Mouse (Mus musculus): Measurements from ENCODE around the gene Rgsl1.
"Not testable (repeated sequence)": the region's sequence is repeated elsewhere in the genome, so short reads cannot be mapped to it uniquely, and the experiment has no call there.

The Rgsl1 gene

DNA sequence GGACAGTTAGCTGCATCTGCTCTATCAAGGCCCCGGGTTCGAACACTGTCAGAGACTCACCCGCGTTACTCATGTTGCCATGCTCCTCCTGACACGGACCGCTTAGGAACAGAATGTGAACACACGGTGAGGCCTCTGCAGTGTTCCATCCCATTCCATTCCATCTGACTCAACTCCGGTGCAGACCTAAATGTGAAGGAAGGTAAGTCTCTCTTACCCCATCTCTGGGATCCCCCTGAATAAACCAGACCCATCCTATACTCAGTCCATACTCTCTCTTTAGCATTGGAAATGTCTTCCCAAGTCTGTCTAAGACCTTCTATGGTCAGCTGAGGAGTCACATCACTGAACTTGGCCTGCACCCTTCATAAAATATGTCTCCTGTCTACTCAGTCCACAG lies at the start of gene Rgsl1:
Gene Rgsl1 (minus strand): TSS at position 101 of the 400 bp plus-strand sequence.
- DNase-seq (ENCODE audit: low spot score): no peak

GRCm38 (mm10) chr1:153891442-153891841 lies 47.5 kb upstream of the Rgsl1 start, which contains the start of gene Teddm1a:
Gene Teddm1a, plus strand, starts transcription at chr1:153891742.
- no peak for DNase-seq (ENCODE audit: low spot score)

GRCm38 (mm10) chr1:153890121-153890520 lies 46.2 kb upstream of the Rgsl1 start:
- no peak for DNase-seq (ENCODE audit: low spot score)

DNA sequence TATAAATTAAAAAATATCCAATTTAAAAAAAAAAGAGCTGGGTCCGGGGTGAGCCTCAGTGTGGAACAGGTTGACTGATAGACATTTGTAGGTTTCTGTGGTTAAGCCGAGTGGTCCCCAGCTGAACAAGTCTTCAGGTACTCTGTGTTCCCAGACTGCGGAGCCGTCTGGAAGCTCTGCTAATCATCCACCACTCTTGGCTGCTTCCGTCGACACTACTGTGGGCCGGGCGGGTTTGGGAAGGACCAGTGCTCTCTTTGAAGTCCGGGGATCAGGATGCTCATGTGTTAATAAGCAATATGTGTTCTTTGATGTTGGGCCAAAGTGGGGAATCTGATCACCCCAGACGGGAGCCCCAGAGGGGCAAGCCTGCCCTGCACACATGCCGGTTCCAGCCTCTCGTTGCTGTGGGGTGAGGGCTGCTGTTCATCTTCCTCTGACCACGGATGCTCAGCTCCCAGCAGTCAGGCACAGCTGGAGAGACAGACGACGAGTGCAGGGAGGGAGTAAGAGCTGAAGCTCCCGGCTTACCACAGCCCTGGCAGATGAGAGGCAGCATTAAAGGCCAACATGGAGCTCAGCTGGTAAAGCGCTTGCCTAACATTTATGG lies 42.2 kb upstream of the Rgsl1 start:
- no peak for DNase-seq (ENCODE audit: low spot score)

GRCm38 (mm10) chr1:153880391-153880790 lies 36.4 kb upstream of the Rgsl1 start:
- DNase-seq (ENCODE audit: low spot score): not testable (repeated sequence)

GRCm38 (mm10) chr1:153874045-153874444 lies 30.1 kb upstream of the Rgsl1 start, which contains the start of gene Teddm1b:
Gene Teddm1b, plus strand, starts transcription at chr1:153874345.
- no peak for DNase-seq (ENCODE audit: low spot score)

- DNase-seq (ENCODE audit: low spot score): no peak
Measured at GRCm38 (mm10) chr1:153855946-153856345, 12.0 kb upstream of the Rgsl1 start.

DNA sequence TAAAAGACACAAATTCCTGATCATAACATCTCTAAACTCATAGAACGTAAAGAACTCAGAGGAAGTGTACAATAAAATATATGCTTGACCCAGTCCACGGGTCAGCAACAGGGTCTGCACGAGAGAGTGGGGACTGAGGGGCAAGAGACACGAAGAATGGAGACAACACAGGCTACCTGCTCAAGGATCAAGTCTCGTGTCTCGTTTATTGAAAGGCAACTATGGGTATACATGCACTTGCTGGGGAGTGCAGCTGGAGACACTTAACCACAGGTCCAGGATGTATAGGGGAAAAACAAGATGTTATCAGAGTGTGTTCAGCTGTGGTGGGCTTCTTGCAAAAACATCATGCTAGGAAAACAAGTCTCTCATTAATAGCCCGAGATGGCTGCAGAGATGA lies 8.8 kb upstream of the Rgsl1 start:
- DNase-seq (ENCODE audit: low spot score): not testable (repeated sequence)

- DNase-seq (ENCODE audit: low spot score): peak; percentile 5
Measured at GRCm38 (mm10) chr1:153846867-153847266, 2.9 kb upstream of the Rgsl1 start.

DNA sequence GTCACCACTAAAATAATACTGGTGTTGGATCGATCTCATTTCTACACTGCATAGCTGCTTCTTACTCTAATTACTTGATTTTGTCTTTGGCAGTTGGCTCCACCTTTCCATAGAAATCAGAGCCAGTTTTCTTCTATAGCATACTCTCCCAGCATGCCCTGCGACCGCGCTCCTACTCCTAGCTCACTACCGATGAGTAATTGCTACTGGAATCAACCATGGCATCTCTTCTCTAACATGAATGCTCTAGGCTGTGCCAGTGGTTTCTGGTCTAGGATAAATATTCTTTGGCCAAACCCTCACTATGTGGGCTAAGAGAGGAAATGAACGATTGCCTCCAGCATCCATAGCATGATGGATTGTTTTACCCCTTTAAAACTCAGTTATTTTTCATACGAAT lies 2.5 kb upstream of the Rgsl1 start:
- DNase-seq (ENCODE audit: low spot score): no peak

DNA sequence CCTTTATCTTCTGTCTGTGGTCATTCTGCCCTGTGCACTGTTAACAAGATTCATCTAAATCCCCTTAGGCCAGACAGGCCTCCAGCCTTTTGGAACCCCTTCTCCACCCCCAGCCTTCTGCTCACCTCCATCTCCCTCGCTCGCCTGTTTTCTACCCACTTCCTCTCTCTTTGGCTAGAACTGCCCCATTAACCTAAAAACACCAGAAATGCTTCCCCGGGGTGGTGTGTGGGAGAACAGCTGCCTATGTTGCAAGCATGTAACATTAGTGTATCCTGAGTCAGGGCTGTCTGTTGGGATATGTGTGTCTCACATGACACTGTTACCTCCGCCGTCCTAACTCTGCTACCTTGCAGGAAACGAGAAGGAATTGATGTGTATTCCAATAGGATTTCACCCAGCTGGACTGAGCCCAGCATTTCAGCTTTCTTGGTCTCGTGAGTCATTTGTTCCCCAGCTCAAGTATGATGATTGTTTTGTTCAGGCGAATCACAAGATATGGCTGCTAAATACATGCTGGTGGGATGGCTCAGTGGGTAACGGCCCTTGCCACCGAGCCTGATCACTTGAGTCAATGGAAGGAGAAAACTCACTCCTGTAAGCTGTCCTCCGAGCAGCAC lies 1.7 kb downstream of the Rgsl1 start:
- no peak for DNase-seq (ENCODE audit: low spot score)

DNA sequence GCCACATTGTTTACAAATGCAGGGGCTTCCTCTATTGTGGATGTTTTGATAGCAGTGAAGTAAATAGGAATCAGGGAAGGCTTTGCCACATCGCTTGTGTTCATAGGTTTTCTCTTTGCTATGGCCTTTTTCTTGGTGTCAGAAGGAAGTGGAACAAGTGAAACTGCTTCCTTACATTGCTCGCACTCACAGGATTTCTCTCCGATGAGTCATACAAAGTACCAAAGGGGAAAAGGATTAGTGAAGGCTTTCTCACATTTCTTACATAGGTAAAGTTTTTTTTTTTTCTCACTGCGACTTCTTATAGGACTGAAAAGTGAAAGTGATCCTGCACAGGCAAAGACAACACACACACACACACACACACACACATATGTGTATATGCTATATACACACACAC lies 7.9 kb downstream of the Rgsl1 start:
- no peak for DNase-seq (ENCODE audit: low spot score)

DNA sequence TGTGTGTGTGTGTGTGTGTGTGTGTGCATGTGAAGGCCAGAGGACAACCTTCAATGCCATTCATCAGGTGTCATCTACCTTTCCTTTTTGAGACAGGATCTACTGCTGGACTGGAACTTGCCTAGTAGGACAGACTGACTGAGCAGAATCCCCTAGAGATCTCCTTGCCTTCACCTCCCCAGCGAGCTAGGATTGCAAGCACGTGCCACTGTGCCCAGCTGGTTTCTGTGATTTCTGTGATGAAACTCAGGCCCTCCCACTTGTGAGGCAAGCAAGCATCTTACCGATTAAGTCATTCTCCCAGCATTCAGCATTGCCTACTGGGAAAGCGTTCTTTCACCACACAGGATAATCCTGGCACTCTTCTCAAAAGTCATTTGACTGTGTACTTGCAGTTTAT lies 13.2 kb downstream of the Rgsl1 start:
- no peak for DNase-seq (ENCODE audit: low spot score)

- DNase-seq (ENCODE audit: low spot score): no peak
Measured at GRCm38 (mm10) chr1:153820216-153820615, 23.7 kb downstream of the Rgsl1 start.

DNA sequence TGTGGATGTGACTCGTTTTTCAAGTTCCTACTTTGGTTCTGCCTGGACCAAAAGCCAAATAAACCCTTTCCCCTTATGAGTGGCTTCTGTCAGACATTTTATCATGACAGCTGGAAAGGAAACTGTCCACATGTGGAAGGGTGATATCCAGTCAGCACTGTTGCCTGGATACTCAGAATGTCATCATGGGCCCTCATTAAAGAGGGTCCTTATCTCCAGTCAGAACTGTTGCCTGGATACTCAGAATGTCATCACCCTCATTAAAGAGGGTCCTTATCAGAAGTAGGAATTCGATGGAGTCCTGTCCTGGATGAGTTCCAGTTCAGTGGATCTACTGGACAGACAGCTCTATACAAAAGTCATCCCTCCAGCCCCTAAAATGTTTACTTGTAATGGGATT lies 29.7 kb downstream of the Rgsl1 start:
- no peak for DNase-seq (ENCODE audit: low spot score)

DNA sequence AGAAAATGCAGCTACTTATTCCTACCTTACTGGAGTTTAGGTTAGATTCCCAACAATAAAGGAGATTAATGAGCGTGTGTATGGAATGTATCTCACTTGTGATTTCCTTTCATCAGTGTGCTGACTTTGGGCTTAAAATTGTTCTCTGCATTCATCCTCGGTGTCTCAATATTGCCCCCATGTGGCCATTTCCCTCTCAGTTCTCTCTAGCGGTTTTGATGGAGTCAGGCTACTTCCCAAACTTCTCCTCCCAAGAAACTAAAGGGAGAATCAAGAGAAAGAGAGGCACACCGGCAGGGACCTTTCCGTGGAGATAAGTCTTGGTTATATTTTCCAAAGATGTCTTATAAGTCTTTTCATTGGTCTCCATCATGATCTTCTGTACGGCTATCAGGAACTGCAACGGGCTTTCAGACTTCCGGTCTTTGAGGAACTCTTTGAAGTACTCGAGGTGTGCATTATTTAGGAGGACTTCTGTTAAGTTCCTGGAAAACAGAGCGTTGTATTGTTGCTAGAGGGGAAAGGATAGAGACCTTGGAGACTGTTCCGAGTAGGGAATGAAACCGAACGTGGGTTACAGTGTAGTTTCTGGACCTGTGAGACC lies 36.5 kb downstream of the Rgsl1 start:
- peak; percentile 72 for DNase-seq (ENCODE audit: low spot score)

DNA sequence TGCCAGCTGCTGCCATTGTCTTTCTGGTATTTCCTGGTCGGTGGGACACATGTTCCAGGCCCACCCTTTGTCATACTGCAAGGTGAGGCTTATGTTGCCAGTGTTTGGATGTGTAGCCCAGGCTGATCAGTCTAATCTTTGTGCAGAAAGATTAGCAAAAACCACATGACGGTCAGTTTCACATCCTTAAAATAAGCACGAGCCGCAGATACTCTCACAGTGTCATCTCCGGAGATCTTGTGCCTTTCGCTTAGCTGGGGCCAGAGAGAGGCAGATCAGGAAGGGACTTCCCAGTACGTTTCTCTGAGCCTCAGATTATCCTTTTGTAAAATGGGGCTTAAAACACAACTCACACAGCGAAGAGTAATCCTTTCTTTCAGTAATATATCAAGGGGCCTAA lies 40.4 kb downstream of the Rgsl1 start:
- DNase-seq (ENCODE audit: low spot score): no peak

- no peak for DNase-seq (ENCODE audit: low spot score)
Measured at GRCm38 (mm10) chr1:153802691-153803090, 41.3 kb downstream of the Rgsl1 start.

DNA sequence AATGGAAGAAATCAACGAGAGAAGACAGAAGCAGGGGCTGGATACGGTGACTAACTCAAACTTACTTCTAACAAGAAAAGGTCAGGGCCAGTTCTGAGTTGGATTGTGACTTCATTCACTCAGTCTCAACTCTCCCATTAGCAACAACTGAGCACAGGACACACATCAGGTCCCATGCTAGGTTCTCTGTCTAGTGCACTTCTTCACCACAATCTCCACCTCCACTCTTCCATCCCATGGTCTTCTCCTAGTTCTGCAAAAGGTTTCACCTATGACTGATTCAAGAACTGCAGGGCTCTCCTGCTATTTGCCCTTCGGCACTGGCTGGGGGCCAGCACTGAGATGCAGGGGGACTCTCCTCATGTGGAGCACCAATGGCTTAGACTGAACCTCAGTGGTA lies 49.7 kb downstream of the Rgsl1 start:
- DNase-seq (ENCODE audit: low spot score): no peak

DNA sequence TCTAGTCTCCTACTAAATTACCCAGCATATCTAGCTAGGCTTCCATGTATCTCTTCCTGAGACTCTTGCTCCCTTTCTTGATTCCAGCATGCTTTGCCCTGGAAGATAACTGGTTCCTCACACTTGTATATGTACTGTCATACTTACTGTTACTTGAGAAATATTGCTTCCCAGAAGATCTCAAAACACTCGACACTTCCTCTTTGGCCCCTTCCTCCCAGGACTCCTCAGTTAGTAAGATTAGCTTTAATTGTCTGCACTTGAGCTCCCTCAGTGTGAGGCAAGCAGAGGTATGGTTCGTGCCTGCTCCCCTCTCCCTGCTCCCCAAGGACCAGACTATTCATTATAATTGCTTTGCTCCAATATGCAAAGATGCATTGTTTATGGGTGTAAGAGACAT lies 53.2 kb downstream of the Rgsl1 start:
- DNase-seq (ENCODE audit: low spot score): no peak

DNA sequence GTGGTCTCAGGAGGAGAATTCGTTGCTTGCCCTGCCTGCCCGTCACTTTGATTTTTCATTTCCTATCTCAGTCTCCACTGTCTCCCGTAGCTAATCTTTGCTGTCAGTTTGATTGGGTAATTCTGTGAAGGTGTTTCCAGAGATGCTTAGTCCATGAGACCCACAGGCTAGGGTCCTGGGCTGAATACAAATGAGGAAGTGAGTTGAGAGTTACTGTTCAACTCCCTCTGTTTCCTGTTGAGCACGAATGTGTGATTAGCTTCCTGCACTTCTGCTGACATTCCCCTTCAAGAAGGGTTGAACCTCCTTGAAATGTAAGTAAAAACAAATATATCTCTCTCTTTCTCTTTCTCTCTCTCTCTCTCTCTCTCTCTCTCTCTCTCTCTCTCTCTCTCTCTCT lies 58.3 kb downstream of the Rgsl1 start:
- no peak for DNase-seq (ENCODE audit: low spot score)

- no peak for DNase-seq (ENCODE audit: low spot score)
Measured at GRCm38 (mm10) chr1:153783339-153783738, 60.6 kb downstream of the Rgsl1 start.

DNA sequence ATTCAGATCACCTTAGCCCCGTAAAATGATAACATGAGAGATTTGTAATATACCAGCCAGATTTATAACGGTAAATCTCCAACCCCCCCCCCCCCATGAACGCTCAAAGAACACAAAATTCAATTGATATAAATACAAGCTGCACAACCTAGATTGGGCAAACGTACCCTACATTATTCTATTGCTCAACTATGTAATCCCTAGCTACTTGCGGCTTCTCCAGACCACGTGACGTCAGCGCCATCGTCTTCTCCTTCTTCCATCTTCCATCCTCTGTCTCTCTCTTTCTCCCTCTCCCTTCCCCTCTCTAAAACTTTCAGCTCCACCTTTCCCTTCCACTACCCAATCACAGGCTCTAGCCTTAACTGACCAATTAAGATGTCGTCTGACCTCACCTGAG lies 65.7 kb downstream of the Rgsl1 start:
- no peak for DNase-seq (ENCODE audit: low spot score)

DNA sequence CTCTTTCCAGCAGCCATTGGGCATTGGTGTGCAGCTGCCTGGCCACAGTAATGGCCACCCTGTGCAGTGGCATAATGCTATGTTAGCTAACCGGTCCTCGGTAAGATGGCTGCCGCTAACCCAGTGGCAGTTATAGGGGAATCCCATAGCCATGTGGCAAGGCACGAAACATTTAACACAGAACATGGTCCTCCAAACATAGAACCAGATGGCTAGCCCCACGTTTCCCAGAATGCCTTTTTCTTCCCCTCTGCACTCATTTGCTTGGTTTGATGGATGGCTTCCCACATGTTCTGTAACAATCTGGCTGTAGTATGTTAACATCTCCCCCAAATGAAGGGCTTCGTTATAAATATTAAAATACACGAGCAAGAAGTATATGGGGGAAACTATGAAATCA lies 67.7 kb downstream of the Rgsl1 start:
- no peak for DNase-seq (ENCODE audit: low spot score)
